Mouse (Mus musculus) neural tube, postnatal 0 days (tissue): Measurements from ENCODE around the gene Slc8a3. TPM values are rescaled to one million over a fixed set of nuclear protein-coding genes. Genes with fewer than 3 reads are reported as not detected.
A peak's percentile ranks its signal among the peaks of the same experiment; 100 is the strongest.

Source experiments
- microRNA-seq: library from miRNA; unstranded; fragments of <30 nt; microRNA quantifications from one replicate; pipeline ENCODE4, GENCODE M21; 2016
- polyA plus RNA-seq: library from polyadenylated mRNA; unstranded; fragments of >200 nt; fragmentation: Nextera tagmentation; extraction: Ambion mirVana; gene quantifications from 2 replicates; pipeline ENCODE4 v1.2.1, GENCODE M21; 2015

The Slc8a3 gene
- polyA plus RNA-seq: 13.5 and 15.5 TPM in 2 replicates

GRCm38 (mm10) chr12:81332875-81333421, at the start of gene Slc8a3:
Slc8a3 (minus strand) TSS chr12:81333180.

GRCm38 (mm10) chr12:81379364-81379763, 46.4 kb upstream of the Slc8a3 start, which contains the start of gene Gm4787:
Gm4787 (minus strand) TSS chr12:81379464.

Small RNA genes within 50 kb of the gene (microRNA-seq; reads per million reads assigned to microRNA genes)
- gene Mir3067: 4.1 reads per million, percentile 6 among the genes with 10 or more reads in this experiment

Other genes starting within 250 kb of the Slc8a3 start
- gene Gm4787, start 46.3 kb upstream of the Slc8a3 start, polyA plus RNA-seq: 0.14 and 0.15 TPM in 2 replicates
- 0.08 and 0.11 TPM in 2 replicates for gene Adam4, start 88.8 kb upstream of the Slc8a3 start, polyA plus RNA-seq
- 120 and 146 TPM in 2 replicates for gene Cox16, start 151.9 kb upstream of the Slc8a3 start, polyA plus RNA-seq
- 45.6 and 48.1 TPM in 2 replicates for gene Gm20498, start 199.7 kb upstream of the Slc8a3 start, polyA plus RNA-seq
- gene Synj2bp, start 199.7 kb upstream of the Slc8a3 start, polyA plus RNA-seq: 25.3 and 26.1 TPM in 2 replicates
- 0.40 and 0.57 TPM in 2 replicates for gene Adam21, start 235.3 kb upstream of the Slc8a3 start, polyA plus RNA-seq